Mouse (Mus musculus) brown adipose tissue, adult 24 weeks (tissue): ENCODE measurements around the gene Tmem47. TPM values are rescaled to one million over a fixed set of nuclear protein-coding genes. Genes with fewer than 3 reads are reported as not detected.
A peak's percentile ranks its signal among the peaks of the same experiment; 100 is the strongest.

Experiments used
- H3K27ac ChIP-seq: fragments of 200-500 bp; replicated peaks from 2 replicates; pipeline ENCODE4 v1.5.1; 2012; ENCODE audit warnings: low read depth, mild to moderate bottlenecking, low read length
- H3K4me1 ChIP-seq: fragments of 200-500 bp; 2 replicates; pipeline ENCODE4 v1.6.1; 2012; ENCODE audit warnings: low read length, mixed read lengths; ENCODE audit not compliant: control insufficient read depth, insufficient read depth, insufficient read length
- H3K4me3 ChIP-seq: fragments of 200-500 bp; 2 replicates; pipeline ENCODE4 v1.5.1; 2012; ENCODE audit warnings: low read depth, mild to moderate bottlenecking, low read length, moderate library complexity; ENCODE audit not compliant: insufficient read depth
- polyA plus RNA-seq: library from polyadenylated mRNA; stranded (reverse); fragments of >200 nt; gene quantifications from 2 replicates; pipeline ENCODE4 v1.2.4, GENCODE M21; 2012; ENCODE audit not compliant: missing spikeins, insufficient read depth, insufficient read length

Gene Tmem47
- 2.3 and 2.5 TPM in 2 replicates for polyA plus RNA-seq

DNA sequence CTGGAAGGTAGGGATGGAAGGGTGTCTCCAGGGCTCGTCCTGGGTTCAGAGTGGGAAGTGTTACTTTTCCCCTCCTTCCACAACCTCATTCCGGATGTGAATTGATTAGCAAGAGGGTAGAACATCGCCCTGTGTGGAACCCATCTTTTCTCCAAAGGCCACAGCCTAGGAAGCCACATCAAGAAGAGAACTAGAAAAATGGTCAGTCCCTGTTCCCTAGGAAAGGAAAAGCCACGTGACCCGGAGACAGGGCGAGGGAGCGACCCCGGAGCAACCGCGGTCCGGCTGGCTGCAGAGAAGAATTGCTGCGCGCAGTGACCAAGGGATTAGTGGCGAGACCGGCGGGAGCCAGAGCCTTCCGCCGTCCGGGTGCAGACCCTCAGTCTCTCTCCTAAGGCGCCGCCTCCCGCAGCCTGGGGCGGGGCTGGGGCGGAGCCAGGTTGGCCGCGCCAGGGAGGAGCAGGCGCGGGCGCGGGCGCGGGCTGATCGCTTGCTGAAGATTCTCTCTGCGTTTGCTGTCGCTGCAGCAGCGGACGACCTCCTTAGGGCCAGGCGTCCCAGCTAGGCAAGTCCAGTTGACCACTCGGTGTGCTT is at the start of gene Tmem47:
Tmem47 (plus strand) TSS at position 489 of the 594 bp plus-strand sequence.
- Histone ChIP-seq H3K4me1 (no peaks in the 10 kb centered on the region), H3K27ac (no peak within 1 kb of the TSS; the same call in 1 of the 2 replicates), H3K4me3 (peak within 1 kb of the TSS; percentile 56)

DNA sequence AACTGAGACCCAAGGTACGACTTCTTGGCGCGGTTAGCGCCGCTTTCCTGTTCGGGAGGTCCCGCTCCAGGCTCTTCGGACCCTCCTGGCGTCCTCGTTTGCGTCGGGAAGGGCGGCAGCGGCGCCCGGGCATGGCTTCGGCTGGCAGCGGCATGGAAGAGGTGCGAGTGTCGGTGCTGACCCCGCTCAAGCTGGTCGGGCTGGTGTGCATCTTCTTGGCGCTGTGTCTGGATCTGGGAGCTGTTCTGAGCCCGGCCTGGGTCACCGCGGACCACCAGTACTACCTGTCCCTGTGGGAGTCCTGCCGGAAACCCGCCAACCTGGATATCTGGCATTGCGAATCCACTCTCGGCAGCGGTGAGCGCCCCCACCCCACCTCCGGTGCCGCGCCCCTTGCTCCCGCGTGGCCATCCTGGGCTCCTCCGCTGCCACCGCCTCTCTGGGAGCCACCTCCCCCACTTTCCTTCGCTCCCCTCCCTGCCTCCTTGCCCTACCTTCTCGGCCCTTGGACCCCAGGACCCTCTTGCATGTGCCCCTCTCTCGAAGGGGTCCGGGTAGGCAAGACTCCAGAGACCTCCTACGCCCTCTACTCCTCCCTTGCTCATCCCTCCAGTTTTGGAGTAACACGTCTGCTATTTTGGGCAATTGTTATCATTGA is 435 bp downstream of the Tmem47 start:
- Histone ChIP-seq H3K4me1 (no peaks in the 10 kb centered on the region), H3K27ac (no peak overlapping the region; the same call in 1 of the 2 replicates), H3K4me3 (peak overlapping the region; percentile 56)

- H3K27ac ChIP-seq = peak overlapping the region; percentile 37; the same call in 1 of the 2 replicates
- H3K4me1 ChIP-seq = no peaks in the 10 kb centered on the region
- peak overlapping the region; percentile 56 for H3K4me3 ChIP-seq
Observed at GRCm38 (mm10) chrX:81071746-81072640, 1.5 kb downstream of the Tmem47 start.

- H3K27ac ChIP-seq = no peak overlapping the region
- no peak overlapping the region for H3K4me3 ChIP-seq
- H3K4me1 ChIP-seq = no peaks in the 10 kb centered on the region
Observed at GRCm38 (mm10) chrX:81072651-81073050, 2.2 kb downstream of the Tmem47 start.

GRCm38 (mm10) chrX:81073834-81074233 is 3.3 kb downstream of the Tmem47 start:
- Histone ChIP-seq H3K4me3 (no peak overlapping the region), H3K4me1 (no peaks in the 10 kb centered on the region), H3K27ac (no peak overlapping the region)

- Histone ChIP-seq H3K4me1 (no peaks in the 10 kb centered on the region), H3K27ac (no peak overlapping the region), H3K4me3 (no peak overlapping the region)
Observed at GRCm38 (mm10) chrX:81078522-81078921, 8.0 kb downstream of the Tmem47 start.

DNA sequence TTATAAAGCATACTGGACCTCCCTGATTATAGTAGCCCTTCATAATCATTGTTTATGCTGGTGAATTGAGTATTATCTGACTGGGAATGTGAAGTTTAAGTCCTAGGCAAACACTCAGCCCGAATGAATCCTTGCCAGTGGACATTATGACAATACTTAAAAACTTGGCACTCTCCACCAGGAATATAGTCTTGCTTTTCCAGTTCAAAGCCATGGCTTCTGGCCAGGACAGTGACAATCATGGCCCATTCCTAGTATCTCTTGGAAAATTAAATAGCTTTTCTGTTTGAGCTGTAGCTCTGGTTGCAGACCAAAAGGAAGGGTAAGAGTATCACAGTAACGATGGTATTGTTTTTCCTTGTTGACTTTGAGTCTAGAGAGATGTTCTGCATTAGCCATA is 10.5 kb downstream of the Tmem47 start:
- no peaks in the 10 kb centered on the region for H3K4me1 ChIP-seq
- no peak overlapping the region for H3K27ac ChIP-seq
- H3K4me3 ChIP-seq = no peak overlapping the region

GRCm38 (mm10) chrX:81085025-81085752 is 14.7 kb downstream of the Tmem47 start:
- H3K27ac ChIP-seq = no peak overlapping the region
- H3K4me3 ChIP-seq = no peak overlapping the region
- no peaks in the 10 kb centered on the region for H3K4me1 ChIP-seq

GRCm38 (mm10) chrX:81147416-81147815 is 76.9 kb downstream of the Tmem47 start:
- Histone ChIP-seq H3K4me3 (no peak overlapping the region), H3K27ac (no peak overlapping the region), H3K4me1 (no peaks in the 10 kb centered on the region)
